Mouse (Mus musculus) small intestine, adult 2 months (tissue): Measurements from ENCODE around the gene Fam71e1. TPM values are rescaled to one million over a fixed set of nuclear protein-coding genes. Genes with fewer than 3 reads are reported as not detected.

Experiments used
- H3K27ac ChIP-seq: fragments of 200-500 bp; 2 replicates; pipeline ENCODE4 v1.5.1; 2012; ENCODE audit warnings: low read depth, low read length, control low read depth, inconsistent platforms; ENCODE audit not compliant: insufficient read depth
- H3K27me3 ChIP-seq: fragments of 200-500 bp; 2 replicates; pipeline ENCODE4 v1.6.1; 2012; ENCODE audit warnings: mild to moderate bottlenecking, moderate library complexity, low read length, inconsistent platforms; ENCODE audit not compliant: control insufficient read depth, insufficient read depth
- H3K36me3 ChIP-seq: fragments of 200-500 bp; 2 replicates; pipeline ENCODE4 v1.6.1; 2012; ENCODE audit warnings: mild to moderate bottlenecking, low read length, control low read depth, inconsistent platforms; ENCODE audit not compliant: control insufficient read depth, insufficient read depth
- H3K4me1 ChIP-seq: fragments of 200-500 bp; 2 replicates; pipeline ENCODE4 v1.6.1; 2012; ENCODE audit warnings: low read length, inconsistent platforms, mixed read lengths; ENCODE audit not compliant: control insufficient read depth, insufficient read depth, insufficient read length
- H3K4me3 ChIP-seq: fragments of 200-500 bp; 2 replicates; pipeline ENCODE4 v1.5.1; 2012; ENCODE audit warnings: low read depth, mild to moderate bottlenecking, control low read depth, inconsistent platforms, low read length, moderate library complexity
- CTCF ChIP-seq: fragments of 200-500 bp; IDR thresholded peaks from 2 replicates; pipeline ENCODE4 v1.5.1; 2012; ENCODE audit warnings: low read depth, mild to moderate bottlenecking, control low read depth, inconsistent platforms, low read length, moderate library complexity, mixed read lengths; ENCODE audit not compliant: insufficient replicate concordance, insufficient read length; ENCODE audit errors: extremely low read depth
- POLR2A ChIP-seq: fragments of 200-500 bp; IDR thresholded peaks from 2 replicates; pipeline ENCODE4 v1.6.1; 2012; ENCODE audit warnings: low read depth, mild to moderate bottlenecking, control low read depth, inconsistent platforms, low read length, moderate library complexity
- WGBS: fragments of 180-500 bp; shearing (Covaris S2); methylation state at CpG from one replicate; pipeline ENCODE4 v1.1.7; 2018; 5-methylcytosine and 5-hydroxymethylcytosine counted together
- polyA plus RNA-seq: library from polyadenylated mRNA; depleted of rRNA; stranded (reverse); fragments of >200 nt; gene quantifications from 2 replicates; pipeline ENCODE4 v1.2.3, GENCODE M21; 2012

Gene Fam71e1
- polyA plus RNA-seq, 1 experiment, result 2.0 TPM

- H3K4me3 ChIP-seq, result no peak overlapping the region
- 79% methylated on average over 7 of the region's 7 CpGs for WGBS
- TF ChIP-seq POLR2A (no peak), CTCF (no peak)
- peaks cover 5% of the 10 kb centered on the region; the same call in 1 of the 2 replicates for H3K4me1 ChIP-seq
- H3K27me3 ChIP-seq, result no peaks in the 10 kb centered on the region
- H3K27ac ChIP-seq, result no peak overlapping the region
- peaks cover 31% of the 10 kb centered on the region for H3K36me3 ChIP-seq
Observed at GRCm38 (mm10) chr7:44537009-44537408, 40.6 kb downstream of the Fam71e1 start.

- WGBS, result 92% methylated on average over 13 of the region's 13 CpGs
- no peak for TF ChIP-seq POLR2A
- no peak for TF ChIP-seq CTCF
- Histone ChIP-seq H3K4me1 (peaks cover 3% of the 10 kb centered on the region; the same call in 1 of the 2 replicates), H3K27me3 (no peaks in the 10 kb centered on the region), H3K4me3 (no peak overlapping the region), H3K36me3 (peaks cover 31% of the 10 kb centered on the region), H3K27ac (no peak overlapping the region)
Observed at GRCm38 (mm10) chr7:44537496-44537895, 41.1 kb downstream of the Fam71e1 start.

GRCm38 (mm10) chr7:44538756-44539624 lies 42.6 kb downstream of the Fam71e1 start:
- no peaks in the 10 kb centered on the region for H3K27me3 ChIP-seq
- no peak overlapping the region for H3K4me3 ChIP-seq
- peaks cover 31% of the 10 kb centered on the region for H3K36me3 ChIP-seq
- no peaks in the 10 kb centered on the region for H3K4me1 ChIP-seq
- no peak overlapping the region for H3K27ac ChIP-seq
- WGBS, result 93% methylated on average over 41 of the region's 41 CpGs
- no peak for TF ChIP-seq CTCF
- no peak for TF ChIP-seq POLR2A

- WGBS, result 90% methylated on average over 11 of the region's 11 CpGs
Observed at GRCm38 (mm10) chr7:44542555-44542954, 46.2 kb downstream of the Fam71e1 start.

GRCm38 (mm10) chr7:44543071-44543470 lies 46.7 kb downstream of the Fam71e1 start:
- TF ChIP-seq POLR2A (no peak), CTCF (no peak)
- Histone ChIP-seq H3K4me1 (peaks cover 6% of the 10 kb centered on the region; the same call in 1 of the 2 replicates), H3K27me3 (no peaks in the 10 kb centered on the region), H3K36me3 (peaks cover 26% of the 10 kb centered on the region), H3K4me3 (no peak overlapping the region), H3K27ac (no peak overlapping the region)
- 82% methylated on average over 12 of the region's 12 CpGs for WGBS

More at GRCm38 (mm10) chr7:44542555-44542954, 46.2 kb downstream of the Fam71e1 start:
- Histone ChIP-seq H3K4me1 (peaks cover under 1% of the 10 kb centered on the region; the same call in 1 of the 2 replicates), H3K27me3 (no peaks in the 10 kb centered on the region), H3K36me3 (peaks cover 26% of the 10 kb centered on the region), H3K27ac (no peak overlapping the region), H3K4me3 (no peak overlapping the region)
- TF ChIP-seq CTCF (no peak), POLR2A (no peak)

GRCm38 (mm10) chr7:44546274-44546673 lies 49.9 kb downstream of the Fam71e1 start:
- no peak overlapping the region for H3K4me3 ChIP-seq
- 96% methylated on average over 3 of the region's 3 CpGs for WGBS
- H3K4me1 ChIP-seq, result peaks cover 6% of the 10 kb centered on the region; the same call in 1 of the 2 replicates
- no peak overlapping the region for H3K27ac ChIP-seq
- H3K27me3 ChIP-seq, result no peaks in the 10 kb centered on the region
- peaks cover 23% of the 10 kb centered on the region for H3K36me3 ChIP-seq
- TF ChIP-seq POLR2A, result no peak
- TF ChIP-seq CTCF, result no peak

- Histone ChIP-seq H3K4me3 (no peak overlapping the region), H3K27ac (no peak overlapping the region), H3K27me3 (no peaks in the 10 kb centered on the region), H3K4me1 (peaks cover 6% of the 10 kb centered on the region; the same call in 1 of the 2 replicates), H3K36me3 (peaks cover 28% of the 10 kb centered on the region)
- 89% methylated on average over 13 of the region's 13 CpGs for WGBS
- no peak for TF ChIP-seq CTCF
- TF ChIP-seq POLR2A, result no peak
Observed at GRCm38 (mm10) chr7:44547041-44547440, 50.7 kb downstream of the Fam71e1 start.
